Mouse (Mus musculus): ENCODE results near the gene Vapa.

DNA sequence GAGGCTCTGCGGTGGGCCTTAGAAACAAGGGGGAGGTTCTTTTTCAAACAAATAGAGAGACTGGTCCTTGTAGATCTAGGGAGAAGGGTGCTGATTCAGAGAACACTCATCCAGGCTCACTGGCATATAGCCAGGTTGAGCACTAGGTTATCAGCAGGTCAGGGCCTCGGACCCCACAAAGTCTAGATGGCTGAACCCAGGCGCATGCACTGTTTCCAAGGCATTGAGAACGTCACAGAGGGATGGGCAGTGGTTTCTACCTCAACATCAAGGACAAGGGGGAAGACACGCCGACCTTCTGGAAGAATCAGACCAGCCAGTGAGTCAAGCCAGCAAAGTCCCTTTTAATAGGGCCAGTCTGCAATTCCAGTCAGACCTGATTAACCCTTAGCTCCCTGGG is 33.9 kb upstream of the Vapa start:
- no peak for TF ChIP-seq GATA1 (IDR thresholded peaks at IDR 0.05; ENCODE audit: low read length)
- no peak for TF ChIP-seq TAL1 (IDR thresholded peaks at IDR 0.05; ENCODE audit: low read length)
